ENCODE assay signal across 11 mouse cellular contexts in genomic region chr6:117218442-117219299, GRCm38 (mm10). TPM values are rescaled to one million over a fixed set of nuclear protein-coding genes. Genes with fewer than 3 reads are reported as not detected.
A peak's percentile ranks its signal among the peaks of the same experiment; 100 is the strongest.
DNase-seq lines count a peak whose midpoint lies in the region.
"Had no signal": no experiment of that assay in that cellular context is flagged by ENCODE, and none has a peak within 500 bp of the region (broad histone marks: within the 10 kb centered on the region; RNA-seq: fewer than 3 reads in every experiment).

No protein-coding gene starts in this region.

- peak; percentile 78 for DNase-seq in heart, adult 11 months
- no peak for DNase-seq in heart, adult 18-20 months
- DNase-seq in A20 (ENCODE audit: low read depth, low spot score): peak; percentile 41
- DNase-seq in cerebellum, postnatal 10 days: peak; percentile 89 to 92
- peak; percentile 24 to 73 for DNase-seq in layer of hippocampus, adult 18-20 months (ENCODE audit: low spot score in 2 of 2)
- no peak for DNase-seq in urinary bladder, postnatal 25 days (ENCODE audit: low spot score)
- DNase-seq in c-Kit-positive CD71-positive TER-119-positive erythroid progenitor cells, embryonic 14.5 days (ENCODE audit: low spot score): no peak
- no peak for DNase-seq in spleen, postnatal 36 days (ENCODE audit: low spot score in 2 of 2)
- DNase-seq: adrenal gland, postnatal 25 days; gastrocnemius, adult 2 months had no signal

RNA-seq across cellular contexts. Expression of gene Cxcl12, which starts 50.3 kb away (rescaled TPM):
- total RNA-seq in heart, adult 18-20 months (2021): 10 to 100 TPM; 90.2 to 91.3 TPM
- total RNA-seq in layer of hippocampus, adult 18-20 months (2021): 10 to 100 TPM; 45.3 to 46.3 TPM
- total RNA-seq: neutrophil, adult 5-6 weeks had no signal

Comparison
In these comparisons a context has a peak if more than half of its experiments do, and no peak if none do; other contexts are left out.
1. DNase-seq: peak in heart, adult 11 months (single experiment), A20 (single experiment), cerebellum, postnatal 10 days (2 of 2) and layer of hippocampus, adult 18-20 months (2 of 2); none in heart, adult 18-20 months (0 of 2), urinary bladder, postnatal 25 days (single experiment), c-Kit-positive CD71-positive TER-119-positive erythroid progenitor cells, embryonic 14.5 days (single experiment) and spleen, postnatal 36 days (0 of 2).